Mouse (Mus musculus) right cerebral cortex, postnatal 10 days (tissue): ENCODE data around the gene Mcpt1.
"Not testable (repeated sequence)": the region's sequence is repeated elsewhere in the genome, so short reads cannot be mapped to it uniquely, and the experiment has no call there.

Experiments
- DNase-seq, 2 experiments: peaks; one replicate each; pipeline ENCODE4 v3.0.0; 2021; ENCODE audit warnings: low spot score in 2 of 2

Mcpt1 gene

GRCm38 (mm10) chr14:56017671-56018070 is at the start of gene Mcpt1:
TSS of gene Mcpt1 (plus strand) at chr14:56017971.
- DNase-seq, result not testable (repeated sequence)

DNA sequence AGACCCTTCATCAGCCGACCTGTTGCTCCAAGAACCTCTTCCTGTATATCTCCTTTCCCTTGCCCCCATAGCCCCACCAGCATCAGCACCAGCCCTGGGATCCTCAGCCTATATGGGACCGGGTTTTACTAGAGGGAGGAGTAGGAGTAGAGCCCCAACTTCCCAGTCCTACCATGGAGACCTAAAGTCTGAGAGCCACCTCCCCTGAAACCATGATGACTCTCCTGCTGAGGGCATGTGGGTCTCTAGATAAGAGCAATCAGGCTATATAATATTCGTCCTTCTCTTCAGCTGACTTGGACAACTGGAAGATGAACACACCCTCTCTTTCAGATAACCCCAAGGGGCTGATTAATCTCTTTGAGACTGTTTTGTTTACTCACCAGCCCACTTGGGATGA is 30.3 kb upstream of the Mcpt1 start:
- DNase-seq, result not testable (repeated sequence)

DNA sequence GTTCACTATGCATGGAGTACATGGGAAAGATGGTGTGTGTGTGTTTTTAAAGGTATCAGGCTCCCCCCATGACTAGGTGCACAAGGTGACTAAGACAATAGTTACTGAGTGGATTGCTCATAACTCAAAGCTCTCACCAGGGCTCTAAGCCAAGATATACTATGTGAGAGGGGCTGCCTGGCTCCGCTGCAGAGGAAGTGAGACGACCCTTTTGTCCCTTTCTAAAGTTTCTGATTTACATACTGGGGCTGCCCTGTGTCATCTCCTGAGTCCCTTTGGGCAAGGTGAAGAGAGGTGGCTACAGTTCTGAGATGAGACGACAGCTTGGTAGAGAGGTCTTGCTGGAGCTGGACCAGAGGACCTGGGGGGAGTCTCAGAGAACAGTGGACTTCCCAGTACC is 4.6 kb upstream of the Mcpt1 start:
- no peak for DNase-seq

- no peak for DNase-seq
These were observed 3.8 kb upstream of the Mcpt1 start for GRCm38 (mm10) chr14:56013924-56014323.

- peak in 1 of 2 experiments; percentile 17 for DNase-seq
These were observed 1.7 kb downstream of the Mcpt1 start for GRCm38 (mm10) chr14:56019446-56019845.

GRCm38 (mm10) chr14:56021305-56021704 is 3.5 kb downstream of the Mcpt1 start:
- DNase-seq, result not testable (repeated sequence)

- DNase-seq, result not testable (repeated sequence)
These were observed 12.6 kb downstream of the Mcpt1 start, which contains the start of gene Mcpt9 for GRCm38 (mm10) chr14:56030395-56030794. TSS of gene Mcpt9 (minus strand) at chr14:56030495.

DNA sequence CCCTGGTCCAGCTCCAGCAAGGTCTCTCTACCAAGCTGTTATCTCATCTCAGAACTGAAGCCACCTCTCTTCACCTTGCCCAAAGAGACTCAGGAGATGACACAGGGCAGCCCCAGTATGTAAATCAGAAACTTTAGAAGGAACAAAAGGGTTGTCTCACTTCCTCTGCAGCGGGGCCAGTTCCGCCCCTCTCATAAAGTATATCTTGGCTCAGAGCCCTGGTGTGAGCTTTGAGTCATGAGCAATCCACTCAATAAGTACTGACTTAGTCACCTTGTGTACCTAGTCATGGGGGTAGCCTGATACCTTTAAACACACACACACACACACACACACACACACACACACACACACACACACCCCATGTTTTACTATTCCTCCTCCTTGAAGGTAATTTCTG is 16.7 kb downstream of the Mcpt1 start:
- no peak for DNase-seq

- not testable (repeated sequence) for DNase-seq
These were observed 24.0 kb downstream of the Mcpt1 start, which contains the start of gene Mcpt2 for GRCm38 (mm10) chr14:56041792-56042191. TSS of gene Mcpt2 (plus strand) at chr14:56042041.

GRCm38 (mm10) chr14:56055408-56055807 is 37.6 kb downstream of the Mcpt1 start:
- DNase-seq, result no peak

DNA sequence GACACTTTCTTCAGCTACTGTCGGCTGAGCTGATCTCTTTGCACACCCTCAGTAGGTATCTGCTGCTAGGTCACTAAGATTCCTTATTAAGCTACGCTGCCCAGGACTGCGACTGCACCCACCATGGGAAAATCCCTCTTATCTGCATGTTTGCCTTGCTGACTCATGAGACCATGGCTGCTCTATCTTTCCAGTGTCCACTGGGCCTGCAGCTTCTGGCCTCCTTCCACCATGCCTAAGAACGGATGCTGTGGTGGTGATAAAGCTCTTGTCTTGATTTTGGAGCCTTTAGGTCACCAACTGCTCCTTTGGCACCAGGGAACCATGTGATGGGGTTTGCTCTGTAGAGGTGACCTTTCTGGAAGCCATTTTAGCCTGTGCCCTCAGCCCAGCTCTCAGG is 40.0 kb downstream of the Mcpt1 start:
- DNase-seq, result no peak

DNA sequence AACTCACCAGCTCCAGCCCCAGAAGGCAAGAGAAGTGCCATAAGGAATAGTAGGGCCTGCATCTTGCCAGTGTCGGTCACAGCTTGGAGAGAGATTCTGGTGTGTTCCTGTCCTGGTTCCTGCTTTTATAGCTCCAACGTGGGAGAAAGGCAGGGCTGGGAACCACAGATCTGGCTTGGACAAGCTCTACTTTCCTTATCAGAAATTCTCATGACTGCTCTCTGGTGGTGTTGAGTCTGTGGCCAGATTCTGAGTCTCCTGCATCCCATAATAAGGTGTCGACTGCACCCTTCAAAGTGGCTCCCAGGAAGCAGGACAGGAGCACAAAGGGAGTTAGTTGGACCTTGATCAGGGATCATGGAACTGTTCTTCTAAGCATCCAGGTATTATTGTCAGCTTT is 44.4 kb downstream of the Mcpt1 start, which contains the start of gene Mcpt4:
TSS of gene Mcpt4 (minus strand) at position 101 of the 400 bp plus-strand sequence.
- DNase-seq, result not testable (repeated sequence)
